Mouse (Mus musculus): Measurements from ENCODE around the gene Slc22a22. TPM values are rescaled to one million over a fixed set of nuclear protein-coding genes. Genes with fewer than 3 reads are reported as not detected.

Slc22a22 gene
- polyA plus RNA-seq, 1 experiment = not detected

DNA sequence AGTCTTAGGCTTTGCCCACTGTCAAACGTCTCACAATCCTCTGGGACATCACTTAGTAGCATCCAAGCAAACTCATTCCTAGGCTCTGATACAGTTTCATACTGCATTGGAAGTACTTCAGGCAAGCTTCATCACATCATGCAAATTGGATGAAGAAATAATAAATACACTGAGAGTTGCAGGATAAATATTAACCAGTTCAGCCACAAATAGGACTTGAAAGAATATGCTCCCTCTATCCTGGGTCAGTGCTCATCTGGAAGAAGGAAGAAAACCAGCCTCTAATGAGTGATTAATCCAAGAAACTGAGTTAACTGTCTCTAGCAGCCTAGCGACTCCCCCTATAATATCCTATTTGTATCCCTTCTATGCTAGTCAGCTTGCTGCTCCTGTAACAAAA, 146.1 kb downstream of the Slc22a22 start:
- H3ac ChIP-seq (ENCODE audit: control insufficient read depth, insufficient read length) = no peak overlapping the region
- H3K27me3 ChIP-seq (ENCODE audit: control insufficient read depth, insufficient read depth, insufficient read length) = no peaks in the 10 kb centered on the region
- H3K79me2 ChIP-seq (ENCODE audit: control insufficient read depth, insufficient read depth) = no peaks in the 10 kb centered on the region
- no peaks in the 10 kb centered on the region for H3K36me3 ChIP-seq (ENCODE audit: control insufficient read depth, insufficient read depth)
- TF ChIP-seq MAX (IDR thresholded peaks at IDR 0.05; ENCODE audit: low read depth) (no peak), CEBPB (IDR thresholded peaks at IDR 0.05; ENCODE audit: insufficient read depth, poor library complexity, severe bottlenecking) (no peak), POLR2AphosphoS2 (IDR thresholded peaks at IDR 0.05; ENCODE audit: insufficient read length, low read depth) (no peak), USF1 (IDR thresholded peaks at IDR 0.05; ENCODE audit: low read depth) (no peak), MYOD1 (IDR thresholded peaks at IDR 0.05; ENCODE audit: control insufficient read depth in 1 of 3, insufficient read length in 2 of 3, low read depth in 2 of 3) (no peak), REST (IDR thresholded peaks at IDR 0.05; ENCODE audit: insufficient read depth, insufficient read length) (no peak), MYOG (IDR thresholded peaks at IDR 0.05; ENCODE audit: control insufficient read depth in 1 of 3, insufficient read depth in 1 of 3, insufficient read length in 2 of 3, low read depth in 2 of 3) (no peak), E2F4 (IDR thresholded peaks at IDR 0.05; ENCODE audit: insufficient read depth) (no peak), POLR2A (IDR thresholded peaks at IDR 0.05; ENCODE audit: insufficient read length, low read depth) (no peak), TCF12 (IDR thresholded peaks at IDR 0.05; ENCODE audit: insufficient read depth, poor library complexity, severe bottlenecking) (no peak), TCF3 (IDR thresholded peaks at IDR 0.05; ENCODE audit: insufficient read length, low read depth) (no peak)
- no peak overlapping the region for H3K4me3 ChIP-seq
- no peak overlapping the region for H3K4me2 ChIP-seq (ENCODE audit: low read depth)

DNA sequence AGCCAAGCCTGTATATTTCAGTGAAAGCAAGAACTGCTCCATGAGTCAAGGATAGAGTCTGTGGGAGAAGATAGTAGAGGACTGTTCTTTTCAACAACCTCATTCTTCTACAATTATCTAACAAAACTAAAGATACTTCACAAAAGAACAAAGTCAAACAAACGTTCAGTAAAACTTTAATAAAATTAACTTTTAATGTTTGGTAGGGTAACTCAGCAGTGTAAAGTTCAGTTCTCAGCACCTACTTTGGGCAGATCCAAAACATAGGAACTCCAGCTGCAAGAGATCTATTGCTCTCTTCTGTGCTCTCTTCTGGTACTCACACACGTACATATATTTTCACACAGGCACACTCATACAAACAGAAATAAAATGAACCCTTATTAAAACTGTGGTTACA, 159.4 kb downstream of the Slc22a22 start:
- TF ChIP-seq SRF (IDR thresholded peaks at IDR 0.05; ENCODE audit: control insufficient read depth, insufficient read length, low read depth) (no peak), POLR2A (IDR thresholded peaks at IDR 0.05; ENCODE audit: insufficient read length, low read depth) (no peak), POLR2AphosphoS2 (IDR thresholded peaks at IDR 0.05; ENCODE audit: insufficient read length, low read depth) (no peak), USF1 (IDR thresholded peaks at IDR 0.05; ENCODE audit: low read depth) (no peak), MYOG (IDR thresholded peaks at IDR 0.05; ENCODE audit: control insufficient read depth in 1 of 3, insufficient read depth in 1 of 3, insufficient read length in 2 of 3, low read depth in 2 of 3) (no peak), MAX (IDR thresholded peaks at IDR 0.05; ENCODE audit: low read depth) (no peak), TCF3 (IDR thresholded peaks at IDR 0.05; ENCODE audit: insufficient read length, low read depth) (no peak), E2F4 (IDR thresholded peaks at IDR 0.05; ENCODE audit: insufficient read depth) (no peak), CEBPB (IDR thresholded peaks at IDR 0.05; ENCODE audit: insufficient read depth, poor library complexity, severe bottlenecking) (no peak), MYOD1 (IDR thresholded peaks at IDR 0.05; ENCODE audit: control insufficient read depth in 1 of 3, insufficient read length in 2 of 3, low read depth in 2 of 3) (no peak), REST (IDR thresholded peaks at IDR 0.05; ENCODE audit: insufficient read depth, insufficient read length) (no peak), TCF12 (IDR thresholded peaks at IDR 0.05; ENCODE audit: insufficient read depth, poor library complexity, severe bottlenecking) (no peak)
- Histone ChIP-seq H3K27me3 (ENCODE audit: control insufficient read depth, insufficient read depth, insufficient read length) (no peaks in the 10 kb centered on the region), H3K79me2 (ENCODE audit: control insufficient read depth, insufficient read depth) (no peaks in the 10 kb centered on the region), H3ac (ENCODE audit: control insufficient read depth, insufficient read length) (no peak overlapping the region), H3K36me3 (ENCODE audit: control insufficient read depth, insufficient read depth) (no peaks in the 10 kb centered on the region), H3K4me2 (ENCODE audit: low read depth) (no peak overlapping the region), H3K4me3 (no peak overlapping the region)

DNA sequence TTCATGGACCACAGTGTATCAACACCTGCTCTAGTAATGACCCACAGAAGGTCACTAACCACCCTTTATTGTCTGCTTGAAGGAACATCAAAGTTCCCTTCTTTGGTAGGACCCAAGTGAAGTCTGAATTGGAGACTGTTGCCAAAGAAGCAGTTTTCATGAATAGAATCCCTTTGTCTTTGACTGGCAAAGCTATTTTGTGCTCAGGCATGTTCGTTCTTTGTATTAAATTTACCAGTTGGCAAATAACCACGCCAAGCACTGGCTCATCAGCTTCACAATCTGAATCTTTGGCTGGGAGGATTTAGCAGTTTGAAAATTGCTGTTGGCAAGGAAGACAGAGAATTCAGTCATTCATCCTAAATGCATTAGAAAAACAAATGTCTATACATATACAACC, 160.9 kb downstream of the Slc22a22 start:
- Histone ChIP-seq H3K27me3 (ENCODE audit: control insufficient read depth, insufficient read depth, insufficient read length) (no peaks in the 10 kb centered on the region), H3ac (ENCODE audit: control insufficient read depth, insufficient read length) (no peak overlapping the region), H3K79me2 (ENCODE audit: control insufficient read depth, insufficient read depth) (no peaks in the 10 kb centered on the region), H3K36me3 (ENCODE audit: control insufficient read depth, insufficient read depth) (no peaks in the 10 kb centered on the region), H3K4me3 (no peak overlapping the region), H3K4me2 (ENCODE audit: low read depth) (no peak overlapping the region)
- TF ChIP-seq REST (IDR thresholded peaks at IDR 0.05; ENCODE audit: insufficient read depth, insufficient read length) = no peak

DNA sequence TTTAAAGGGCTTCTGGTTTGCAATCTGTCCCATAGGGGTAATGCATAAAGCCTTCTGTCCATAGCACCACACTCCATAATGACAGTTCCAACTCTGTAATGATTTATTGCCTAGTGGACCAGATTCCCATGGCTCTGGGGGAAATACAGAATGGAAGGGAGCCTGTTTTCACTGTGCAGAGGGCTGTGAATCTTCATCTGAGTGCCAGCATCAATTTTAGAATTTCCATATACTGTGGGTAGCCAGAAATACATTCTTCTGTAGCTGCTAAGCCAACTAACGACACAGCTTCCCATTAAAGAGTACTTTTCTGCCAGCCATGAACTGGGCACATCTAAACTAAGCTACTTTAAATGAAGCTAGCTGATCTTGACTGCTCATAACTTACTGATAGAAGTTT, 174.7 kb downstream of the Slc22a22 start:
- Histone ChIP-seq H3K4me2 (ENCODE audit: low read depth) (no peak overlapping the region), H3K4me3 (no peak overlapping the region), H3K27me3 (ENCODE audit: control insufficient read depth, insufficient read depth, insufficient read length) (no peaks in the 10 kb centered on the region), H3ac (ENCODE audit: control insufficient read depth, insufficient read length) (no peak overlapping the region), H3K79me2 (ENCODE audit: control insufficient read depth, insufficient read depth) (no peaks in the 10 kb centered on the region), H3K36me3 (ENCODE audit: control insufficient read depth, insufficient read depth) (no peaks in the 10 kb centered on the region)
- TF ChIP-seq POLR2AphosphoS2 (IDR thresholded peaks at IDR 0.05; ENCODE audit: insufficient read length, low read depth) (no peak), TCF3 (IDR thresholded peaks at IDR 0.05; ENCODE audit: insufficient read length, low read depth) (no peak), CEBPB (IDR thresholded peaks at IDR 0.05; ENCODE audit: insufficient read depth, poor library complexity, severe bottlenecking) (no peak), USF1 (IDR thresholded peaks at IDR 0.05; ENCODE audit: low read depth) (no peak), REST (IDR thresholded peaks at IDR 0.05; ENCODE audit: insufficient read depth, insufficient read length) (no peak), E2F4 (IDR thresholded peaks at IDR 0.05; ENCODE audit: insufficient read depth) (no peak), SRF (IDR thresholded peaks at IDR 0.05; ENCODE audit: control insufficient read depth, insufficient read length, low read depth) (no peak), MAX (IDR thresholded peaks at IDR 0.05; ENCODE audit: low read depth) (no peak), MYOG (IDR thresholded peaks at IDR 0.05; ENCODE audit: control insufficient read depth in 1 of 3, insufficient read depth in 1 of 3, insufficient read length in 2 of 3, low read depth in 2 of 3) (no peak), MYOD1 (IDR thresholded peaks at IDR 0.05; ENCODE audit: control insufficient read depth in 1 of 3, insufficient read length in 2 of 3, low read depth in 2 of 3) (no peak)

DNA sequence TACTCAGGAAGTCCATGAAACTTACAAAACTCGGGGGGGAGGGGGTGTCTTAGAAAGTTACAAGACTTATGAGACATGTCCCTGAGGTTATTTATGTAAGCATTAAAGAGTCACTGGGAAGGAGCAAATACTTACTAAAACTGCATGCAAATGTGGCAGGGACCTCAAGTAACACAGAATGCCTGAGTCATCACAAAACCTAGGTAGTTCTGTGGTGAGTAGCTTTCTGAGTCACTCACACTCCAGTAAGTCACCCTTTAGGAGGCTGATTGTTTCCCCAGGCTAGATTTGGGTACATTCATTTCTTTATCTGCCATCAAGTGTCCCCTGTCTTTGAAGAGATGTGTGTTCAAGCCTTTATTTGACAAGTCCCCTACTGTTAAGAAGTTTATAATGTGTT, 198.9 kb downstream of the Slc22a22 start:
- no peak overlapping the region for H3K4me2 ChIP-seq (ENCODE audit: low read depth)
- H3K4me3 ChIP-seq = no peak overlapping the region
- no peak overlapping the region for H3ac ChIP-seq (ENCODE audit: control insufficient read depth, insufficient read length)
- H3K36me3 ChIP-seq (ENCODE audit: control insufficient read depth, insufficient read depth) = no peaks in the 10 kb centered on the region
- no peaks in the 10 kb centered on the region for H3K79me2 ChIP-seq (ENCODE audit: control insufficient read depth, insufficient read depth)
- H3K27me3 ChIP-seq (ENCODE audit: control insufficient read depth, insufficient read depth, insufficient read length) = no peaks in the 10 kb centered on the region
- no peak for TF ChIP-seq POLR2A (IDR thresholded peaks at IDR 0.05; ENCODE audit: insufficient read length, low read depth)
- no peak for TF ChIP-seq MAX (IDR thresholded peaks at IDR 0.05; ENCODE audit: low read depth)
- no peak for TF ChIP-seq E2F4 (IDR thresholded peaks at IDR 0.05; ENCODE audit: insufficient read depth)
- no peak for TF ChIP-seq SRF (IDR thresholded peaks at IDR 0.05; ENCODE audit: control insufficient read depth, insufficient read length, low read depth)
- TF ChIP-seq MYOG (IDR thresholded peaks at IDR 0.05; ENCODE audit: control insufficient read depth in 1 of 3, insufficient read depth in 1 of 3, insufficient read length in 2 of 3, low read depth in 2 of 3) = no peak
- TF ChIP-seq TCF12 (IDR thresholded peaks at IDR 0.05; ENCODE audit: insufficient read depth, poor library complexity, severe bottlenecking) = no peak
- TF ChIP-seq MYOD1 (IDR thresholded peaks at IDR 0.05; ENCODE audit: control insufficient read depth in 1 of 3, insufficient read length in 2 of 3, low read depth in 2 of 3) = no peak
- TF ChIP-seq TCF3 (IDR thresholded peaks at IDR 0.05; ENCODE audit: insufficient read length, low read depth) = no peak
- TF ChIP-seq REST (IDR thresholded peaks at IDR 0.05; ENCODE audit: insufficient read depth, insufficient read length) = no peak
- TF ChIP-seq POLR2AphosphoS2 (IDR thresholded peaks at IDR 0.05; ENCODE audit: insufficient read length, low read depth) = no peak
